Comparison of ENCODE assay signal across 9 mouse cellular contexts in genomic region chr4:145229524-145230163, GRCm38 (mm10). TPM values are rescaled to one million over a fixed set of nuclear protein-coding genes. Genes with fewer than 3 reads are reported as not detected.
DNase-seq lines count a peak whose midpoint lies in the region; ATAC-seq and TF ChIP-seq lines count a peak whose summit lies in the region.
"Had no signal": no experiment of that assay in that cellular context is flagged by ENCODE, and none has a peak within 500 bp of the region (broad histone marks: within the 10 kb centered on the region; RNA-seq: fewer than 3 reads in every experiment).

No protein-coding gene starts in this region.

- no peak for TF ChIP-seq POLR2A in kidney, adult 2 months (IDR thresholded peaks at IDR 0.05; ENCODE audit: low read depth, low read length)

- no peak overlapping the region for H3K27ac ChIP-seq in kidney, adult 2 months (ENCODE audit: insufficient read depth, low read depth, low read length)
- H3K27ac ChIP-seq in heart, embryonic 16.5 days (ENCODE audit: low read length) = no peak overlapping the region; the same call in 1 of the 2 replicates
- peak overlapping the region; percentile 71 for H3K27ac ChIP-seq in macrophage
- no peak overlapping the region for H3K27ac ChIP-seq in hindbrain, embryonic 13.5 days
- H3K27ac ChIP-seq: hindbrain, embryonic 12.5 days had no signal

- no peak overlapping the region for H3K4me2 ChIP-seq in heart, embryonic 16.5 days (ENCODE audit: low read depth, low read length)
- H3K4me2 ChIP-seq in hindbrain, embryonic 13.5 days = no peak overlapping the region
- H3K4me2 ChIP-seq: hindbrain, embryonic 12.5 days had no signal

- DNase-seq in kidney, adult 2 months = peak; percentile 50
- no peak for DNase-seq in kidney, adult 18-20 months
- DNase-seq in left cerebral cortex, adult 8-10 months (ENCODE audit: low spot score in 2 of 2) = no peak
- DNase-seq in adrenal gland, adult 18-20 months (ENCODE audit: low spot score in 2 of 2) = no peak

- H3K4me3 ChIP-seq in kidney, adult 2 months (ENCODE audit: insufficient read depth, low read depth, low read length) = no peak overlapping the region
- no peak overlapping the region for H3K4me3 ChIP-seq in heart, embryonic 16.5 days (ENCODE audit: low read length)
- no peak overlapping the region for H3K4me3 ChIP-seq in macrophage (ENCODE audit: inconsistent target)
- no peak overlapping the region for H3K4me3 ChIP-seq in hindbrain, embryonic 13.5 days
- H3K4me3 ChIP-seq: hindbrain, embryonic 12.5 days had no signal

- peak; percentile 67 for ATAC-seq in CD4-positive, CD25-positive, alpha-beta regulatory T cell, adult 4 months
- ATAC-seq in heart, embryonic 16.5 days (replicated peaks; ENCODE audit: extremely low read depth, insufficient read depth, low FRiP score) = peak; percentile 23
- ATAC-seq in hindbrain, embryonic 13.5 days (ENCODE audit: low FRiP score) = no peak

- no peak overlapping the region for H3K9ac ChIP-seq in heart, embryonic 16.5 days (ENCODE audit: low read length)
- H3K9ac ChIP-seq in hindbrain, embryonic 13.5 days = no peak overlapping the region
- H3K9ac ChIP-seq: hindbrain, embryonic 12.5 days had no signal

- H3K79me2 ChIP-seq in macrophage (ENCODE audit: inconsistent target) = peaks cover 89% of the 10 kb centered on the region

- H3K9me3 ChIP-seq in heart, embryonic 16.5 days (replicated peaks; ENCODE audit: control insufficient read depth, low read length) = no peaks in the 10 kb centered on the region
- no peaks in the 10 kb centered on the region for H3K9me3 ChIP-seq in hindbrain, embryonic 13.5 days
- H3K9me3 ChIP-seq: hindbrain, embryonic 12.5 days had no signal

- 79% methylated on average over 5 of the region's 5 CpGs for WGBS in kidney, adult 2 months
- WGBS in heart, embryonic 16.5 days = 78% methylated on average over 5 of the region's 5 CpGs
- 78% methylated on average over 4 of the region's 5 CpGs for WGBS in macrophage (ENCODE audit: missing documents)
- 95% methylated on average over 5 of the region's 5 CpGs for WGBS in hindbrain, embryonic 13.5 days

- TF ChIP-seq CTCF in kidney, adult 2 months (conservative IDR thresholded peaks at IDR 0.05; ENCODE audit: insufficient read depth, insufficient read length, low read depth, low read length) = no peak

- no peaks in the 10 kb centered on the region for H3K27me3 ChIP-seq in kidney, adult 2 months (replicated peaks; ENCODE audit: control insufficient read depth, insufficient read depth, low read length)
- H3K27me3 ChIP-seq in heart, embryonic 16.5 days (ENCODE audit: control insufficient read depth, insufficient read depth, low read length) = no peaks in the 10 kb centered on the region
- no peaks in the 10 kb centered on the region for H3K27me3 ChIP-seq in hindbrain, embryonic 13.5 days
- H3K27me3 ChIP-seq: hindbrain, embryonic 12.5 days had no signal

- no peaks in the 10 kb centered on the region for H3K36me3 ChIP-seq in kidney, adult 2 months (ENCODE audit: control insufficient read depth, insufficient read depth, low read length)
- no peaks in the 10 kb centered on the region for H3K36me3 ChIP-seq in heart, embryonic 16.5 days (ENCODE audit: control insufficient read depth, insufficient read depth)
- H3K36me3 ChIP-seq in macrophage (ENCODE audit: inconsistent target) = peaks cover 49% of the 10 kb centered on the region
- H3K36me3 ChIP-seq in hindbrain, embryonic 13.5 days = no peaks in the 10 kb centered on the region
- H3K36me3 ChIP-seq: hindbrain, embryonic 12.5 days had no signal

- H3K4me1 ChIP-seq in kidney, adult 2 months (ENCODE audit: control insufficient read depth, insufficient read depth, low read length) = no peaks in the 10 kb centered on the region
- H3K4me1 ChIP-seq in heart, embryonic 16.5 days (ENCODE audit: control insufficient read depth, insufficient read depth, low read length) = peaks cover 4% of the 10 kb centered on the region
- no peaks in the 10 kb centered on the region for H3K4me1 ChIP-seq in hindbrain, embryonic 13.5 days (replicated peaks)
- H3K4me1 ChIP-seq: hindbrain, embryonic 12.5 days had no signal

RNA-seq across cellular contexts. Expression of gene Tnfrsf1b, which starts 17.0 kb away (rescaled TPM):
- polyA plus RNA-seq in kidney, adult 2 months (2012; rRNA removed) = 6.5 and 8.4 TPM in 2 replicates
- polyA plus RNA-seq in CD4-positive, CD25-positive, alpha-beta regulatory T cell, adult 4 months (2017; shearing (Covaris generic)) = 100 to 1,000 TPM; 115 to 174 TPM
- 4.1 and 5.2 TPM in 2 replicates for polyA plus RNA-seq in heart, embryonic 16.5 days (2015; fragmentation: Nextera tagmentation; extraction: Ambion mirVana)
- 100 to 1,000 TPM; 113 to 961 (median 353) TPM for total RNA-seq in macrophage (2018; cell fraction: chromatin; rRNA removed)
- 1,000 to 10,000 TPM in 2 of 26 experiments, 100 to 1,000 TPM in 24; 241 to 1,186 (median 606) TPM for total RNA-seq in macrophage (2018; cell fraction: cytosol; rRNA removed)
- total RNA-seq in macrophage (2018; cell fraction: nucleus; rRNA removed) = 1,000 to 10,000 TPM in 7 of 26 experiments, 100 to 1,000 TPM in 19; 164 to 1,820 (median 786) TPM
- 132 to 265 TPM (median 207 TPM) in 3 replicates for polyA plus RNA-seq in macrophage (2018)
- 1 to 10 TPM; 2.5 to 4.4 (median 3.9) TPM for total RNA-seq in left cerebral cortex, adult 8-10 months (2022)
- polyA plus RNA-seq in hindbrain, embryonic 13.5 days (2015; fragmentation: Nextera tagmentation; extraction: Ambion mirVana) = 3.2 and 4.1 TPM in 2 replicates
- 10 to 100 TPM in 1 of 2 experiments, 1 to 10 TPM in 1; 8.5 to 18.4 TPM for total RNA-seq in adrenal gland, adult 18-20 months (2021)

RNA-seq across cellular contexts. Expression of gene Vps13d, which starts 34.8 kb away (rescaled TPM):
- polyA plus RNA-seq in kidney, adult 2 months (2012; rRNA removed) = 18.4 and 19.8 TPM in 2 replicates
- 10 to 100 TPM; 19.0 to 20.6 TPM for polyA plus RNA-seq in CD4-positive, CD25-positive, alpha-beta regulatory T cell, adult 4 months (2017; shearing (Covaris generic))
- 7.6 and 9.0 TPM in 2 replicates for polyA plus RNA-seq in heart, embryonic 16.5 days (2015; fragmentation: Nextera tagmentation; extraction: Ambion mirVana)
- total RNA-seq in macrophage (2018; cell fraction: chromatin; rRNA removed) = 100 to 1,000 TPM; 195 to 794 (median 326) TPM
- total RNA-seq in macrophage (2018; cell fraction: cytosol; rRNA removed) = 10 to 100 TPM; 22.8 to 49.5 (median 35.7) TPM
- 100 to 1,000 TPM in 16 of 26 experiments, 10 to 100 TPM in 10; 78.6 to 356 (median 119) TPM for total RNA-seq in macrophage (2018; cell fraction: nucleus; rRNA removed)
- polyA plus RNA-seq in macrophage (2018) = 28.8 to 76.6 TPM (median 37.9 TPM) in 3 replicates
- total RNA-seq in left cerebral cortex, adult 8-10 months (2022) = 10 to 100 TPM; 57.5 to 69.7 (median 65.1) TPM
- polyA plus RNA-seq in hindbrain, embryonic 13.5 days (2015; fragmentation: Nextera tagmentation; extraction: Ambion mirVana) = 8.7 and 9.2 TPM in 2 replicates
- total RNA-seq in adrenal gland, adult 18-20 months (2021) = 10 to 100 TPM; 48.1 to 71.3 TPM

Comparison
In these comparisons a context has a peak if more than half of its experiments do, and no peak if none do; other contexts are left out.
1. RNA of gene Tnfrsf1b, which starts 17.0 kb away (polyA plus RNA-seq): 132 to 265 TPM in macrophage and 115 to 174 TPM in CD4-positive, CD25-positive, alpha-beta regulatory T cell, adult 4 months; 6.5 to 8.4 TPM in kidney, adult 2 months, 4.1 to 5.2 TPM in heart, embryonic 16.5 days and 3.2 to 4.1 TPM in hindbrain, embryonic 13.5 days; every median in the first group is over 10 times any median in the second.